Mouse (Mus musculus) G1E (cell line): ENCODE measurements at regions not wholly inside any gene's neighbourhood (a gene's known extent, or its start where the extent isn't known, plus 50 kb on each side); places are given as distances from the start of the nearest gene placed in this dataset.

Experiments used
- ATAC-seq: 2 replicates; pipeline ENCODE4 v1.8.0; 2016; ENCODE audit warnings: mild to moderate bottlenecking; ENCODE audit not compliant: insufficient number of reproducible peaks, poor library complexity, low FRiP score, severe bottlenecking; ENCODE audit errors: extremely low read depth
- DNase-seq: peaks from one replicate; pipeline ENCODE4 v3.0.0; 2012; ENCODE audit warnings: low spot score
- H3K27me3 ChIP-seq: 2 replicates; pipeline ENCODE4 v1.6.1; 2012; ENCODE audit warnings: mild to moderate bottlenecking, low read length, inconsistent platforms; ENCODE audit not compliant: insufficient read depth
- H3K36me3 ChIP-seq: replicated peaks from 2 replicates; pipeline ENCODE3; 2012; ENCODE audit warnings: mild to moderate bottlenecking, inconsistent platforms
- H3K4me1 ChIP-seq: 2 replicates; pipeline ENCODE4 v1.6.1; 2012; ENCODE audit warnings: low read depth, low read length, inconsistent platforms, mixed read lengths; ENCODE audit not compliant: insufficient read depth
- H3K4me3 ChIP-seq: 2 replicates; pipeline ENCODE4 v1.5.1; 2012; ENCODE audit warnings: low read depth, mild to moderate bottlenecking, inconsistent platforms, low read length, moderate library complexity, mixed read lengths
- H3K9me3 ChIP-seq: replicated peaks from 2 replicates; pipeline ENCODE4 v1.6.1; 2012; ENCODE audit warnings: inconsistent platforms
- CTCF ChIP-seq: IDR thresholded peaks from 2 replicates; pipeline ENCODE4 v1.5.1; 2012; ENCODE audit warnings: low read depth, low read length, inconsistent platforms, mixed read lengths
- GATA1 ChIP-seq: IDR thresholded peaks from 2 replicates; pipeline ENCODE4 v1.6.1; 2012; ENCODE audit warnings: borderline replicate concordance, low read length, inconsistent platforms, mixed read lengths
- GATA2 ChIP-seq: IDR thresholded peaks from 2 replicates; pipeline ENCODE4 v1.6.1; 2012; ENCODE audit warnings: low read depth, low read length, inconsistent platforms, borderline replicate concordance
- POLR2AphosphoS5 ChIP-seq: IDR thresholded peaks from 2 replicates; pipeline ENCODE4 v1.6.1; 2012; ENCODE audit warnings: low read depth, low read length, inconsistent platforms; ENCODE audit not compliant: insufficient replicate concordance
- TAL1 ChIP-seq: conservative IDR thresholded peaks from 2 replicates; pipeline ENCODE4 v1.6.1; 2012; ENCODE audit warnings: low read depth, low read length, inconsistent platforms, mixed read lengths

GRCm38 (mm10) chr15:61538169-61538755, 615.5 kb upstream of the A1bg start:
- DNase-seq (no peak), ATAC-seq (no peak)
- Histone ChIP-seq H3K36me3 (no peaks in the 10 kb centered on the region), H3K4me3 (no peak overlapping the region), H3K9me3 (no peaks in the 10 kb centered on the region), H3K4me1 (peaks cover 7% of the 10 kb centered on the region), H3K27me3 (no peaks in the 10 kb centered on the region)
- TF ChIP-seq TAL1 (no peak), GATA2 (no peak), CTCF (no peak), POLR2AphosphoS5 (no peak), GATA1 (no peak)

- ATAC-seq, result no peak
- TF ChIP-seq GATA2, result no peak
- TF ChIP-seq POLR2AphosphoS5, result no peak
- TF ChIP-seq TAL1, result no peak
- TF ChIP-seq GATA1, result no peak
- no peak for TF ChIP-seq CTCF
- Histone ChIP-seq H3K4me3 (no peak overlapping the region), H3K4me1 (peaks cover 7% of the 10 kb centered on the region), H3K36me3 (no peaks in the 10 kb centered on the region), H3K9me3 (no peaks in the 10 kb centered on the region), H3K27me3 (no peaks in the 10 kb centered on the region)
- no peak for DNase-seq
Observed at GRCm38 (mm10) chr15:61536332-61536716, 613.5 kb upstream of the A1bg start.

- H3K27me3 ChIP-seq, result no peaks in the 10 kb centered on the region
- no peak overlapping the region for H3K4me3 ChIP-seq
- H3K4me1 ChIP-seq, result peaks cover 3% of the 10 kb centered on the region
- H3K9me3 ChIP-seq, result no peaks in the 10 kb centered on the region
- DNase-seq (no peak), ATAC-seq (no peak)
- H3K36me3 ChIP-seq, result no peaks in the 10 kb centered on the region
- TF ChIP-seq POLR2AphosphoS5 (no peak), GATA2 (no peak), GATA1 (no peak)
Observed at GRCm38 (mm10) chr15:61535644-61536331, 613.0 kb upstream of the A1bg start.

DNA sequence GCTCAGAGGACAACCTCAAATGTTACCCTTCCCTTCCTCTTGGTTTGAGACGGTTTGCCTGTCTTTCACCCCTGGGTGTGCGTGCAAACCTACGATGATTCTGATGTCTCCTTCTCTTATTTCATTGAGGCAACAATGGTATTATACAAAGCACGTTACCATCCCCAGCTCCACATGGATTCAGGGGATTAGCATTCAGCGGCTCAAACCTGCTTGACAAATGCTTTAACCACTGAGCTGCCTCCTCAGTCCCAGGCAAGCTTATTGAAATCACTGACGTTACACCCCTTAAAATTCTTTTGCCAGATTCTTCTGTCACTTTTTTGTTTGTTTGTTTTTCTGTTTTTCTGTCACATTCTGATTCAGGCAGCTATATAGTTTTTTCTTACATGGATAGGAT, 612.4 kb upstream of the A1bg start:
- Histone ChIP-seq H3K9me3 (no peaks in the 10 kb centered on the region), H3K4me3 (no peak overlapping the region), H3K27me3 (no peaks in the 10 kb centered on the region), H3K36me3 (no peaks in the 10 kb centered on the region), H3K4me1 (no peaks in the 10 kb centered on the region)
- ATAC-seq (no peak), DNase-seq (no peak)
- no peak for TF ChIP-seq GATA1
- no peak for TF ChIP-seq TAL1
- TF ChIP-seq POLR2AphosphoS5, result no peak
- no peak for TF ChIP-seq GATA2

DNA sequence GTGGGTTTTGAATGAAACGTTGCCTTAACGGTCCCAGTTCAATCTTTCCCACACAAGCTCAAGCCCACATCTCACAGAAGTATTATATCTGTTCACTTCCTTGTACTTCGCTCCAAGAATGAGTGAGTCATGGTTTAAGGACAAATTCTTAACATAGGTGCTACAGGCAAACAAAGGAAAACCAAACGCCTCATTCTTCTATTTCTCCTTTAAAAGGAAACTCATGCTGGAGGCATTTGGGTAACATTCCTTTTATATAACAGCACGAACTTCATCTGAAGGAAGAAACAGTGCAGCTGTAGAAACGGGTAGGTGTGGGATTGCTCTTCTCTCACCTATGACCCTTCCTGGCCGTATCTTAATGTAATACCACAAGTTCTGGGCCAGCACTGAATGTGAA, 610.0 kb upstream of the A1bg start:
- TF ChIP-seq GATA2, result no peak
- no peak for TF ChIP-seq GATA1
- TF ChIP-seq CTCF, result no peak
- TF ChIP-seq TAL1, result no peak
- no peak for TF ChIP-seq POLR2AphosphoS5
- Histone ChIP-seq H3K36me3 (no peaks in the 10 kb centered on the region), H3K27me3 (no peaks in the 10 kb centered on the region), H3K4me1 (no peaks in the 10 kb centered on the region), H3K9me3 (no peaks in the 10 kb centered on the region), H3K4me3 (no peak overlapping the region)
- ATAC-seq (no peak), DNase-seq (no peak)

- H3K36me3 ChIP-seq, result no peaks in the 10 kb centered on the region
- H3K4me1 ChIP-seq, result no peaks in the 10 kb centered on the region
- DNase-seq, result no peak
- H3K4me3 ChIP-seq, result no peak overlapping the region
- ATAC-seq, result no peak
- H3K27me3 ChIP-seq, result no peaks in the 10 kb centered on the region
- no peak for TF ChIP-seq CTCF
- no peak for TF ChIP-seq GATA1
- TF ChIP-seq POLR2AphosphoS5, result no peak
- TF ChIP-seq GATA2, result no peak
- H3K9me3 ChIP-seq, result no peaks in the 10 kb centered on the region
Observed at GRCm38 (mm10) chr15:61532040-61532439, 609.2 kb upstream of the A1bg start.

GRCm38 (mm10) chr15:61523036-61523435, 600.2 kb upstream of the A1bg start:
- Histone ChIP-seq H3K9me3 (no peaks in the 10 kb centered on the region), H3K36me3 (no peaks in the 10 kb centered on the region), H3K4me1 (no peaks in the 10 kb centered on the region), H3K4me3 (no peak overlapping the region), H3K27me3 (no peaks in the 10 kb centered on the region)
- no peak for ATAC-seq
- TF ChIP-seq GATA2 (no peak), GATA1 (no peak), CTCF (no peak), POLR2AphosphoS5 (no peak), TAL1 (no peak)
- no peak for DNase-seq
